Mouse (Mus musculus): ENCODE results near the gene Snx29. TPM values are rescaled to one million over a fixed set of nuclear protein-coding genes. Genes with fewer than 3 reads are reported as not detected.
"Not testable (repeated sequence)": the region's sequence is repeated elsewhere in the genome, so short reads cannot be mapped to it uniquely, and the experiment has no call there.

Snx29 gene
- polyA plus RNA-seq, 1 experiment from 2014 or later: 15.3 TPM

- Histone ChIP-seq H3K4me3 (ENCODE audit: low read length) (no peak overlapping the region), H3K4me1 (ENCODE audit: control insufficient read depth, insufficient read depth, low read depth, low read length) (no peaks in the 10 kb centered on the region), H3K36me3 (ENCODE audit: control insufficient read depth, insufficient read depth, low read length) (no peaks in the 10 kb centered on the region), H3K27ac (ENCODE audit: low read depth, low read length) (no peak overlapping the region), H3K27me3 (replicated peaks; ENCODE audit: control insufficient read depth, insufficient read depth, low read length) (no peaks in the 10 kb centered on the region), H3K9ac (ENCODE audit: low read depth, low read length) (no peak overlapping the region), H3K4me2 (ENCODE audit: low read length) (no peak overlapping the region), H3K9me3 (ENCODE audit: control insufficient read depth, low read length) (no peaks in the 10 kb centered on the region)
- WGBS: 96% methylated on average over 4 of the region's 4 CpGs
- ATAC-seq: no peak
Observed at GRCm38 (mm10) chr16:11408726-11409125, 86.0 kb downstream of the Snx29 start.

DNA sequence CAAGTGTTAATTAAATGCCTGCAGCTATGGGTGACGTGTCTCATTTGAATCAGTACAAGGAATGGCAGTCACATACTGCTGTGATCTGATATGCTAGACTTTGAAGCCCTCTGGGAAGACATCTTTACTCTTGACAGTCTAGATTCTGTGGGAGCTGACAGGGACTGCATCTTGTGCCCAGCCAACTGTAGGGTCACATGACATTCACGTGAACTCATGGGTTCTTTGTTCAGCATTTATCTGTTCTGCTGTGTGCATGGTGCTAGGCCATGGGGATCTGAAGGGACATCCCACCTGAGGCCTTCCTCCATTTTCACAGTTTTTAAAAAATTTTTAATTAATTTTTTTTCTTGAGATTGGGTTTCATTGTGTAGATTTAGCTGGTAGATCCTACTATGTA is 91.9 kb downstream of the Snx29 start:
- no peak for ATAC-seq
- no peak overlapping the region for H3K9ac ChIP-seq (ENCODE audit: low read depth, low read length)
- no peak overlapping the region for H3K4me2 ChIP-seq (ENCODE audit: low read length)
- WGBS: 74% methylated on average over 2 of the region's 2 CpGs
- no peak overlapping the region for H3K27ac ChIP-seq (ENCODE audit: low read depth, low read length)
- H3K9me3 ChIP-seq (ENCODE audit: control insufficient read depth, low read length): no peaks in the 10 kb centered on the region
- no peaks in the 10 kb centered on the region for H3K4me1 ChIP-seq (ENCODE audit: control insufficient read depth, insufficient read depth, low read depth, low read length)
- no peaks in the 10 kb centered on the region for H3K36me3 ChIP-seq (ENCODE audit: control insufficient read depth, insufficient read depth, low read length)
- H3K4me3 ChIP-seq (ENCODE audit: low read length): no peak overlapping the region
- H3K27me3 ChIP-seq (replicated peaks; ENCODE audit: control insufficient read depth, insufficient read depth, low read length): no peaks in the 10 kb centered on the region

- H3K4me3 ChIP-seq (ENCODE audit: low read length): no peak overlapping the region
- H3K9ac ChIP-seq (ENCODE audit: low read depth, low read length): peak overlapping the region; percentile 6; the same call in 1 of the 2 replicates
- H3K36me3 ChIP-seq (ENCODE audit: control insufficient read depth, insufficient read depth, low read length): no peaks in the 10 kb centered on the region
- no peaks in the 10 kb centered on the region for H3K9me3 ChIP-seq (ENCODE audit: control insufficient read depth, low read length)
- 20% methylated on average over 7 of the region's 7 CpGs for WGBS
- H3K27me3 ChIP-seq (replicated peaks; ENCODE audit: control insufficient read depth, insufficient read depth, low read length): no peaks in the 10 kb centered on the region
- H3K4me1 ChIP-seq (ENCODE audit: control insufficient read depth, insufficient read depth, low read depth, low read length): no peaks in the 10 kb centered on the region
- H3K27ac ChIP-seq (ENCODE audit: low read depth, low read length): no peak overlapping the region
- no peak overlapping the region for H3K4me2 ChIP-seq (ENCODE audit: low read length)
- ATAC-seq: peak; percentile 79
Observed at GRCm38 (mm10) chr16:11418183-11418588, 95.5 kb downstream of the Snx29 start.

DNA sequence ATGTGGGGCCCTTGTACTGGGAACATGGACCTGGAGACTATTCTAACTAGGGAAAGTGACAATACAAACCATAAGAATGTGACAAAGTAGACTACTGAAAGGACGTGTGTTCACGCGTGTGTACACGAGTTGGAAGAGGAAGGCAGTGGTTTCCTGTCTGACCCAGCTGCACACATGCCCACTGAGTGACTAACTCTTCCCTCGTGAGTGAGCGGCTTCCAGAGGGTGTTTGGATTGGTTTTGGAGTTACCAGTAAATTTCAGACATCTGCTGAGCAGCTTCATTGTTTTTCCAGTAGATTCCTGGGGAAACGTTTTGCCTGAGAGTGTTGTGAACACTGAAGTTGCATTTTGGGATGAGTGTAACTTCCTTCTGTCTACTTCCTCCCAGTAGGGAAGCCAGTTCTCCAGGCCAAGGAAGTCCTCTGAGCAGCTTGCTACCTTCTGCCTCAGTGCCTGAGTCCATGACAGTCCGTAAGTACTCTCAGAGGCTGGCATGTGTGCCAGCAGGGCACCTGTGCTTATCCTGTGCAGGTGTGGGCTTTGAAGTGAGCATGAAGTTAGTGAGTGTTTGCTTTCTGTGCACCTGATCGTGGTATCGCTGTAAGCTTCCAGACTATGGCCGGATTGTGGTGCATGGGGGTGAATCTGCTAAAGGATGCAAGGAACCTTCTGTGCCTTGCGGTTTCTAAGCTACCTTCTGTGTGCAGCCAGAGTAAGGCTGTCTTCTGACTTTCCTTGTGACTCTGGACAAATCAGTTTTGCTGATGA is 97.8 kb downstream of the Snx29 start:
- Histone ChIP-seq H3K4me2 (ENCODE audit: low read length) (no peak overlapping the region), H3K9me3 (ENCODE audit: control insufficient read depth, low read length) (no peaks in the 10 kb centered on the region), H3K27ac (ENCODE audit: low read depth, low read length) (no peak overlapping the region), H3K4me1 (ENCODE audit: control insufficient read depth, insufficient read depth, low read depth, low read length) (no peaks in the 10 kb centered on the region), H3K4me3 (ENCODE audit: low read length) (no peak overlapping the region), H3K36me3 (ENCODE audit: control insufficient read depth, insufficient read depth, low read length) (no peaks in the 10 kb centered on the region), H3K9ac (ENCODE audit: low read depth, low read length) (no peak overlapping the region), H3K27me3 (replicated peaks; ENCODE audit: control insufficient read depth, insufficient read depth, low read length) (no peaks in the 10 kb centered on the region)
- 82% methylated on average over 12 of the region's 12 CpGs for WGBS
- no peak for ATAC-seq

- Histone ChIP-seq H3K27me3 (replicated peaks; ENCODE audit: control insufficient read depth, insufficient read depth, low read length) (no peaks in the 10 kb centered on the region), H3K9ac (ENCODE audit: low read depth, low read length) (no peak overlapping the region), H3K9me3 (ENCODE audit: control insufficient read depth, low read length) (no peaks in the 10 kb centered on the region), H3K4me1 (ENCODE audit: control insufficient read depth, insufficient read depth, low read depth, low read length) (no peaks in the 10 kb centered on the region), H3K4me3 (ENCODE audit: low read length) (no peak overlapping the region), H3K27ac (ENCODE audit: low read depth, low read length) (no peak overlapping the region), H3K4me2 (ENCODE audit: low read length) (no peak overlapping the region), H3K36me3 (ENCODE audit: control insufficient read depth, insufficient read depth, low read length) (no peaks in the 10 kb centered on the region)
- ATAC-seq: no peak
- WGBS: 92% methylated on average over 1 of the region's 1 CpGs
Observed at GRCm38 (mm10) chr16:11422165-11422564, 99.5 kb downstream of the Snx29 start.

DNA sequence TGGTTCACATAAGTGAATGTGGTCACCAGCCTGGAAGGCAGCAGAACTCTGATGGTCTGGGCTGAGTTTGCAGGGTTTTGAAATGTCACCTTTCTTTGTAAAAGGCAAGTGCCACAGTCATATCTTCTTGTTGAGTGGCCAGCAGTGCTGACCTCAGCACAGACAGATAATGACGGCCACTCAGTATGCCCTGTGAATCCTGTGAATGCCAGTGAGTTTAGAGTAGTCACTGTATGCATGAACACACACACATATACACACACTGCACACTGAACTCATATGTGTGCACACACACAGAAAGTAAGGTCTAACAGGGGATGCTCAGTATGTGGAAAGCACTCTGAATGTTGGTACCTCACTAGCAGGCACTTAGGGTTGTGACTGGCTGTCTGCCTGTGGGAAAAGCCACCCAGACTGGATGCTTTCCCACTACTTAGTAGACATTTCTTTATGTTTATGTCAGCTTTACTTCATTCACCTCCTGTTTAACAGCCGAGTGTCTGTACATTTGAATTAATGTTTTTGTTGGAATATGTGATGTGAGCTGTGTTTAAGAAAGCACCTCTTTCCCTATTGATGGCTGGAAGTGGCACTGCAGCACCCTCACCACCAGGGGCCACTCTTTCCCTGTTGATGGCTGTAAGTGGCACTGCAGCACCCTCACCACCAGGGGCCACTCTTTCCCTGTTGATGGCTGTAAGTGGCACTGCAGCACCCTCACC is 100.3 kb downstream of the Snx29 start:
- 98% methylated on average over 2 of the region's 2 CpGs for WGBS
- no peak overlapping the region for H3K4me2 ChIP-seq (ENCODE audit: low read length)
- H3K27ac ChIP-seq (ENCODE audit: low read depth, low read length): no peak overlapping the region
- no peak overlapping the region for H3K4me3 ChIP-seq (ENCODE audit: low read length)
- no peaks in the 10 kb centered on the region for H3K27me3 ChIP-seq (replicated peaks; ENCODE audit: control insufficient read depth, insufficient read depth, low read length)
- no peaks in the 10 kb centered on the region for H3K36me3 ChIP-seq (ENCODE audit: control insufficient read depth, insufficient read depth, low read length)
- H3K4me1 ChIP-seq (ENCODE audit: control insufficient read depth, insufficient read depth, low read depth, low read length): no peaks in the 10 kb centered on the region
- H3K9ac ChIP-seq (ENCODE audit: low read depth, low read length): no peak overlapping the region
- no peaks in the 10 kb centered on the region for H3K9me3 ChIP-seq (ENCODE audit: control insufficient read depth, low read length)
- no peak for ATAC-seq

- not testable (repeated sequence) for H3K9ac ChIP-seq (ENCODE audit: low read depth, low read length); H3K4me1 ChIP-seq (ENCODE audit: control insufficient read depth, insufficient read depth, low read depth, low read length); H3K27me3 ChIP-seq (replicated peaks; ENCODE audit: control insufficient read depth, insufficient read depth, low read length); H3K36me3 ChIP-seq (ENCODE audit: control insufficient read depth, insufficient read depth, low read length); H3K9me3 ChIP-seq (ENCODE audit: control insufficient read depth, low read length); ATAC-seq; H3K27ac ChIP-seq (ENCODE audit: low read depth, low read length); H3K4me2 ChIP-seq (ENCODE audit: low read length); H3K4me3 ChIP-seq (ENCODE audit: low read length)
- 91% methylated on average over 2 of the region's 2 CpGs for WGBS
Observed at GRCm38 (mm10) chr16:11423611-11424297, 101.0 kb downstream of the Snx29 start.

DNA sequence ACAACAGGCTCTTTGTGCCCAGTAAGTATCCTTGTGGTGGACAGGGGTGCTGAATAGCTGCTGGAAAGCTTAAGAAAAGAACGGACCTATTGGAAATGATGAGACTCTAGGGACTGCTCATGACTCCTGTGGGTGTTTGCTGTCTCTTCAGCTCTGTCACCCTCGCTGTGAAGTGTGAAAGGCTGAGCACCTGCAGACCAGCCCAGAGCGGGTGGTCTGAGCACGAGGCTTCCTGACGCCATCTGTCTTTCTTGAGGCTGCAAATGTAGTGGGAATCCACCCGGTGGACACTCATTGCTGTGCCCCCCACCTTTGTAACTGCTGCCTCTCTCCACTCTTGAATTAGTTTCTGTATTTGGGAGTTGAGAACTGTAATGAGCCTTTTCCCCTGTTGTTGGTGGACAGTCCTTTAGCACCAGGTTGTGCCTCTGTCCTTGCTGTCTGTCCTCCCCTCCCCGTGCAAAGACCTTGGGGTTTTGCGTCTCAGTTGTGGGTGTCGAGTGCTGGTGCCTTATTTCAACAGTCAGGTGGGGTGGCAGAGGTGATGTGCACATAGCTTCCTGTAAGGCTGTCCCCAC is 101.9 kb downstream of the Snx29 start:
- H3K36me3 ChIP-seq (ENCODE audit: control insufficient read depth, insufficient read depth, low read length): no peaks in the 10 kb centered on the region
- no peak overlapping the region for H3K9ac ChIP-seq (ENCODE audit: low read depth, low read length)
- no peaks in the 10 kb centered on the region for H3K9me3 ChIP-seq (ENCODE audit: control insufficient read depth, low read length)
- 80% methylated on average over 9 of the region's 9 CpGs for WGBS
- no peak overlapping the region for H3K4me2 ChIP-seq (ENCODE audit: low read length)
- ATAC-seq: peak; percentile 49; the same call in 1 of the 2 replicates
- H3K4me3 ChIP-seq (ENCODE audit: low read length): no peak overlapping the region
- peak overlapping the region; percentile 52; the same call in 1 of the 2 replicates for H3K27ac ChIP-seq (ENCODE audit: low read depth, low read length)
- H3K27me3 ChIP-seq (replicated peaks; ENCODE audit: control insufficient read depth, insufficient read depth, low read length): no peaks in the 10 kb centered on the region
- no peaks in the 10 kb centered on the region for H3K4me1 ChIP-seq (ENCODE audit: control insufficient read depth, insufficient read depth, low read depth, low read length)

DNA sequence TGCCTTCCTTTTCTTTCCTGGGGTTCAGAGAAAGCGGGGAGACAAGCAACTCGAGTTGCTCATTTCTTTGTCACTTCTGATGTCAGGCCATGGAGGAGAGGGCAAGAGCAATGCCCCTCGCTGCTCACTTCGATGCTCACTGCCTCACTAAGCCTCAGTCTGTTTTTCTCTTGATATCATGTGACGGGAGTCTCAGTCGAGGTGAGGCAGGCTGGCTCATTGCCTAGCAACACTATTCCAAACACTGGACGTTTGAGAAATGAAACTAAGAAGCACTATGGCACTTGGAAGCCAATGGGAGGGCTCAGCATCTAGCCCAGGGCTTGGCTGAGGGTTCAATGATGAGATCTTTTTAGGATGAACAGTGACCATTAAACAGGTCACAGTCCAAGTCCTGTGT is 102.6 kb downstream of the Snx29 start:
- Histone ChIP-seq H3K4me3 (ENCODE audit: low read length) (no peak overlapping the region), H3K9me3 (ENCODE audit: control insufficient read depth, low read length) (no peaks in the 10 kb centered on the region), H3K4me1 (ENCODE audit: control insufficient read depth, insufficient read depth, low read depth, low read length) (no peaks in the 10 kb centered on the region), H3K27ac (ENCODE audit: low read depth, low read length) (no peak overlapping the region), H3K4me2 (ENCODE audit: low read length) (no peak overlapping the region), H3K9ac (ENCODE audit: low read depth, low read length) (no peak overlapping the region), H3K27me3 (replicated peaks; ENCODE audit: control insufficient read depth, insufficient read depth, low read length) (no peaks in the 10 kb centered on the region), H3K36me3 (ENCODE audit: control insufficient read depth, insufficient read depth, low read length) (no peaks in the 10 kb centered on the region)
- 60% methylated on average over 7 of the region's 7 CpGs for WGBS
- no peak for ATAC-seq

All from hindbrain, embryonic 16.5 days (tissue).